Mouse (Mus musculus) liver, embryonic 14.5 days (tissue): ENCODE data around the gene Ndufs2. TPM values are rescaled to one million over a fixed set of nuclear protein-coding genes. Genes with fewer than 3 reads are reported as not detected.

Experiments
- ATAC-seq: fragments of 200-750 bp; cut with Nextera tagmentation; 2 replicates; pipeline ENCODE4 v1.8.0; 2017; ENCODE audit warnings: moderate number of reproducible peaks, mild to moderate bottlenecking, moderate library complexity; ENCODE audit not compliant: insufficient read depth
- DNase-seq, 3 experiments: peaks; one replicate each; pipeline ENCODE4 v3.0.0-alpha.2; 2012 to 2013; ENCODE audit warnings: low read depth in 3 of 3, low spot score in 3 of 3
- H3K27ac ChIP-seq: fragments of 300-500 bp; sonication (generic); 2 replicates; pipeline ENCODE4 v1.5.1; 2014; ENCODE audit warnings: moderate library complexity, mild to moderate bottlenecking, control low read depth, inconsistent platforms
- H3K27me3 ChIP-seq: fragments of 300-500 bp; sonication (generic); 2 replicates; pipeline ENCODE4 v1.6.1; 2014; ENCODE audit warnings: mild to moderate bottlenecking, low read length, moderate library complexity; ENCODE audit not compliant: control insufficient read depth, insufficient read depth
- H3K36me3 ChIP-seq: fragments of 300-500 bp; sonication (generic); replicated peaks from 2 replicates; pipeline ENCODE4 v1.6.1; 2014; ENCODE audit warnings: low read depth; ENCODE audit not compliant: control insufficient read depth, insufficient read depth
- H3K4me1 ChIP-seq, 2 experiments: fragments of 200-500 bp in 1 of 2; fragments of 300-500 bp in 1 of 2; sonication (generic) in 1 of 2; replicated peaks; 2 replicates each; pipeline ENCODE4 v1.6.1; 2012 to 2014; ENCODE audit warnings: antibody characterized with exemption in 1 of 2, inconsistent platforms in 1 of 2, low read length in 1 of 2; ENCODE audit not compliant: control insufficient read depth in 2 of 2, insufficient read depth in 2 of 2
- H3K4me2 ChIP-seq: fragments of 300-500 bp; sonication (generic); 2 replicates; pipeline ENCODE4 v1.6.1; 2014; ENCODE audit warnings: low read depth, mild to moderate bottlenecking, control low read depth, moderate library complexity
- H3K4me3 ChIP-seq, 2 experiments: fragments of 200-500 bp in 1 of 2; fragments of 300-500 bp in 1 of 2; sonication (generic) in 1 of 2; 2 replicates each; pipeline ENCODE4 v1.5.1; 2012 to 2014; ENCODE audit warnings: low read depth in 2 of 2, low read length in 2 of 2, mild to moderate bottlenecking in 2 of 2, control low read depth in 1 of 2, inconsistent platforms in 1 of 2, moderate library complexity in 1 of 2; ENCODE audit not compliant: insufficient read depth in 1 of 2
- H3K9ac ChIP-seq: fragments of 300-500 bp; sonication (generic); replicated peaks from 2 replicates; pipeline ENCODE4 v1.6.1; 2014; ENCODE audit warnings: mild to moderate bottlenecking, control low read depth, moderate library complexity
- H3K9me3 ChIP-seq: fragments of 300-500 bp; sonication (generic); 2 replicates; pipeline ENCODE4 v1.6.1; 2016; ENCODE audit warnings: low read length, mixed read lengths; ENCODE audit not compliant: control insufficient read depth
- CTCF ChIP-seq: IDR thresholded peaks from 2 replicates; pipeline ENCODE4 v1.5.1; 2016; ENCODE audit warnings: antibody characterized with exemption, low read depth, control low read depth
- EP300 ChIP-seq: IDR thresholded peaks from 2 replicates; pipeline ENCODE4 v1.6.1; 2016; ENCODE audit warnings: antibody characterized with exemption, low read depth
- WGBS: fragments of 180-500 bp; shearing (Covaris S2); extraction: QIAGEN DNeasy Blood & Tissue Kit; methylation state at CpG from one replicate; pipeline ENCODE4 v1.1.7; 2014; ENCODE audit not compliant: insufficient replicate concordance; 5-methylcytosine and 5-hydroxymethylcytosine counted together
- polyA plus RNA-seq, 2 experiments: library from polyadenylated mRNA; depleted of rRNA in 1 of 2; stranded (reverse) in 1 of 2; unstranded in 1 of 2; fragments of >200 nt; fragmentation: Nextera tagmentation in 1 of 2; extraction: Ambion mirVana in 1 of 2; gene quantifications; 2 replicates each; pipeline versions ENCODE4 v1.2.1 to v1.2.3; 2012 to 2014

Gene Ndufs2
- polyA plus RNA-seq, 2 experiments, result 72.4 to 136 TPM

DNA sequence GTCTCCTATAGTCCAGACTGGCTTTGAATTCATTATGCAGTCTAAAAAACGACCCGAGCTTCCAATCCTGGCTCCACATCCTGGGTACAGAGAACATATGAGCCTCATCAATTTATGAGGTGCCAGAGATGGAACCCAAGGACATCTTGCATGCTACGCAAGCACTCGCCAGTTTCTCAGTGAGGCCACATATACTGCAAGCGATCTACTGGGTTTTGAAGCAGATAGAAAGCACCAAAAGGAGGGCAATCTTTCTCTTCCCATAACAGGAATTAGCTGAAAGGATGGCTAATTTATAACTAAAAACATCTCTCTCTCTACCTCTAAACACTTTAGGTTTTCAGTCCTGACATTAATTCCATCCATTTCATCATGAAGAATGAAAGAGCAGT is 42.7 kb upstream of the Ndufs2 start:
- peaks cover 1% of the 10 kb centered on the region; the same call in 1 of the 2 replicates for H3K36me3 ChIP-seq
- DNase-seq (no peak), ATAC-seq (no peak)
- peaks cover 13 to 24% of the 10 kb centered on the region in 2 experiments for H3K4me1 ChIP-seq
- 44% methylated on average over 5 of the region's 5 CpGs for WGBS
- no peak for TF ChIP-seq CTCF
- TF ChIP-seq EP300, result no peak
- H3K4me3 ChIP-seq, result peak overlapping the region; percentile 94 to 99
- peaks cover 12% of the 10 kb centered on the region for H3K27me3 ChIP-seq
- peak overlapping the region; percentile 76 for H3K4me2 ChIP-seq
- peak overlapping the region; percentile 88 for H3K27ac ChIP-seq
- H3K9me3 ChIP-seq, result no peaks in the 10 kb centered on the region
- peak overlapping the region; percentile 95 for H3K9ac ChIP-seq

DNA sequence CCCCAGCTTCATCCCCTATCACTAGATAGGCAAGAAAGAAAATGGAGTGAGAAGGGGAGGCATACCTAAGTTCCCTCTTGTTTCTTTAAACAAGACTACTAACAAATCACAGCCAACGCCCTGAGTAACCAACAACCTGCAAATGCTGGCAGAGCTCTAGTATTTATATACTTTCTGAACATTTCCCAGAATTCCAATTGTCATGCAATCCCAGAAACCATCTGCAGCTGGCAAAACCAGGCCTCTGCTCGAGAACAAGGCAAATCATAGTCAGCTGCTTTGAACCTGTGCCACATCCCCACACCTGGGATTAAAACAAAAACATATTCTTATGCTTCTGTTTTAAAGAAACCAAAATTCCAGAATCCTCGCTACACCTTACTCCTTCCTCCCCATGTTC is 42.2 kb upstream of the Ndufs2 start:
- DNase-seq (no peak), ATAC-seq (no peak)
- TF ChIP-seq CTCF, result no peak
- no peak for TF ChIP-seq EP300
- H3K9me3 ChIP-seq, result no peaks in the 10 kb centered on the region
- H3K36me3 ChIP-seq, result peaks cover 6% of the 10 kb centered on the region
- H3K9ac ChIP-seq, result no peak overlapping the region
- peak overlapping the region in 1 of 2 experiments; percentile 94; a peak in 2 of 4 replicates for H3K4me3 ChIP-seq
- peaks cover 14 to 25% of the 10 kb centered on the region in 2 experiments for H3K4me1 ChIP-seq
- WGBS, result 77% methylated on average over 3 of the region's 3 CpGs
- H3K27me3 ChIP-seq, result peaks cover 12% of the 10 kb centered on the region
- no peak overlapping the region for H3K27ac ChIP-seq
- peak overlapping the region; percentile 76 for H3K4me2 ChIP-seq

DNA sequence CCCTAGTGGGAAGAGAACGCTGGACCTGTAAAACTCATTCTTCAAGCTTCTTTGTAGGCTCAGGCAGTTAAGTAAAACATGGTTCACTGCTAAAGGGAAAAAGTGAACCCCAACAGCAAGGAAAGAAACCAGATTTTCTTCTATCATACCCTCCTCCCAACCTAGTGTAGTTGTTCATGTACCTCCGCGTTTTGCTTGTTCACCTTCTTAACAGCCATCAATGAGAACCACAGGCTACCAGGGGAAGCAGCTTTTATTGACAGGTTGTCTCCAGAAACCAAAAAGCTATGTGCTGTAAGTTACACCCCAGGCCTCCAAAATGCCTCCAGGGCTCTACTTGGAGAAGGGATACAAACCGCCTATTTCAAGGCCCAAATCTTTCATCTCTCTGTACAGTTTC is 37.1 kb upstream of the Ndufs2 start:
- peaks cover 21% of the 10 kb centered on the region for H3K36me3 ChIP-seq
- WGBS, result 63% methylated on average over 4 of the region's 4 CpGs
- peaks cover 19 to 23% of the 10 kb centered on the region in 2 experiments for H3K4me1 ChIP-seq
- no peak for DNase-seq
- peak overlapping the region; percentile 67 for H3K4me2 ChIP-seq
- no peak for ATAC-seq
- peak overlapping the region in 1 of 2 experiments; percentile 86; a peak in 2 of 4 replicates for H3K4me3 ChIP-seq
- no peaks in the 10 kb centered on the region for H3K9me3 ChIP-seq
- H3K9ac ChIP-seq, result no peak overlapping the region; the same call in 1 of the 2 replicates
- peak overlapping the region; percentile 65 for H3K27ac ChIP-seq
- TF ChIP-seq CTCF, result no peak
- no peak for TF ChIP-seq EP300
- no peaks in the 10 kb centered on the region for H3K27me3 ChIP-seq

DNA sequence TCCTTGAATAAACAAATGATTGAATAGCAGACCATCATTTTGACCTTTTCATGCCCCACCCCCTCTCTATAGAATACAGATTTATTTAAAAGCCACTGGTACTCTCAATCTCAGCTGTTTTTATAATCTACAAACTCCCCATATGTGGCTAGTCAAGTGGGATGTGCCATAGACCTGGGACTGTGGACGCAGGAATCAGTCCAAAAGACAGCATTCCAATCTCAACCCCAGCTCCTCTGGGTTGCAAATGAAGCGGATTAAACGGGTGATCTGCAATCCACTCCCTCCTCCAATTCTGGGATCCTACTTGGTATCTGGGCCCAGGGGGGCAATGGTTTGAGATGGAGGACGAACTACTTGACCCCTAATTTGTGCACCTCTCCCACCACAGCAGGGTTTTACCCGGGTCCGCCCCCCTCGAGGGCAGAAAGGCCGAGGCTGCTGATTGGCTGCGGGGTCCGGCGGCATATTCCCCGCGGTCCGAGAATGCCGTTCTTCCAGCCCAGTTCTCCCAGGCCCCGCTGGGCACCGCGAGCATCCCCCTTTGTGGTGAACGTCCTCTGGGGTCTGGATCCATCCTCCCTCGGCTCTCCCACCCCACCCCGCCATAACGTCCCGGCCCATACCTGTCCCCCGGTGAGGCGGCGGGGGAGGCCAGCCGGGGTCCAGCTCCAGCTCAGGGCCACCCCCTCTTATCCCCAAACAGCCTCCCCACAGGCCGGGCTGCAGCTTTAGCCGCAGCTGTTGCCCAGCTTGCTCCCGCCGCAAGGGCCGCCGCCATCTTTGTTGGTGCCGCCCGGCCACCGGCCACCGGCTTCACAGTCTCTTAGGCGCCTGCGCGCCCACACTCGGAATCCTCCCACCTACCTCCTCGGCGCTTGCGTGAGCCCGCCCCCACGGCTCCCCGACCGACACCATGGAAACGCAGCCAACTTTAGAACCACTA is 36.2 kb upstream of the Ndufs2 start, which contains the start of gene Usp21:
Gene Usp21 (minus strand): TSS at position 856 of the 946 bp plus-strand sequence.
- Histone ChIP-seq H3K27me3 (no peaks in the 10 kb centered on the region), H3K36me3 (peaks cover 26% of the 10 kb centered on the region), H3K4me1 (peaks cover 18 to 19% of the 10 kb centered on the region in 2 experiments), H3K4me2 (peak within 1 kb of the TSS; percentile 79), H3K27ac (peak within 1 kb of the TSS; percentile 65), H3K4me3 (peak within 1 kb of the TSS; percentile 86 to 90), H3K9ac (peak within 1 kb of the TSS; percentile 95), H3K9me3 (no peaks in the 10 kb centered on the region)
- TF ChIP-seq EP300 (no peak), CTCF (no peak)
- 2% methylated on average over 49 of the region's 49 CpGs for WGBS
- ATAC-seq, result peak; percentile 93
- peak; percentile 81 to 83 (median 82) for DNase-seq

DNA sequence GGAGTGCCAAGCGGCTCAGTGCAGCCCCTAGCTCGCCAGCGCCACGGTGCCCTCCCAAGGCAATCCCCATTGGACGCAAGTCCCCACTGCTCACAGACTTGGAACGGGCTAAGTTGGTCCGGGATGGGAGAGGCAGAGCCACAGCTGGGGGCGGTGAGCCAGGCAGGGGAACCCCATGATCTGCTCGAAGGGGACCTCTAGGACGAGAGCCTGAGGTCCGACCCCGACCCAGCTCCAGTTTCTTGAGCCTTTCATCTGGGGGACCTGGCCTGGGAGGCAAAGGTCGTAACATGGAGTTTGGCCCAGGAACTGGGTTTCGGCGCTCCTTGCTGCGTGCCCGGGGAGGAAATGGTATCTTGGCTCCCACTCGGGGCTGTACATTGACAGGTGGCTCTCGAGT is 35.3 kb upstream of the Ndufs2 start:
- H3K4me1 ChIP-seq, result peaks cover 9 to 17% of the 10 kb centered on the region in 2 experiments
- peak overlapping the region; percentile 79 for H3K4me2 ChIP-seq
- H3K27me3 ChIP-seq, result no peaks in the 10 kb centered on the region
- no peak overlapping the region for H3K9ac ChIP-seq
- TF ChIP-seq CTCF (no peak), EP300 (no peak)
- H3K4me3 ChIP-seq, result peak overlapping the region in 1 of 2 experiments; percentile 86; a peak in 2 of 4 replicates
- no peaks in the 10 kb centered on the region for H3K9me3 ChIP-seq
- DNase-seq (no peak), ATAC-seq (no peak)
- H3K36me3 ChIP-seq, result peaks cover 26% of the 10 kb centered on the region
- no peak overlapping the region for H3K27ac ChIP-seq
- 90% methylated on average over 19 of the region's 19 CpGs for WGBS
